Mouse (Mus musculus): ENCODE measurements around the gene Rabep2.
"Not testable (repeated sequence)": the region's sequence is repeated elsewhere in the genome, so short reads cannot be mapped to it uniquely, and the experiment has no call there.

Gene Rabep2

DNA sequence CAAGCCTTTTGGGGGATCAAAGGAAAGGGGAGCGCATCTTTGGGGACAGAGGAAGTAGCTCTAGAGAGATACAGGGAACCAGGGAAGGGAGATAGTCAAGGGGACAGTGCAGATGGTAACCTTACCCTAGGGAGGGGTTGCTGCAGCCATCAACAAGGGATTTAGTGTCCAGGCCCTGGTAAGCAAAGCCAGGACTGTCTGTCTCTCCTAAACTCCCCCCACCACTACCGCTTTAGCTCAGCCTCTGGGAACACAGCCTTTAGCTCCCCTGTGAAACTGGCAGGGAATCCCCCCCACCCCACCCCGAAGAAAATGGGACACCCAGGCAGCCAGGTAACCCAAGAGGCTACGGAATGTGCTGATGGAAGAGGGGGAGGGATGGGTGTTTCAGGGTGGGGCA lies 35.0 kb downstream of the Rabep2 start:
- no peak for DNase-seq (ENCODE audit: inconsistent age in 2 of 2, low spot score in 1 of 2)

DNA sequence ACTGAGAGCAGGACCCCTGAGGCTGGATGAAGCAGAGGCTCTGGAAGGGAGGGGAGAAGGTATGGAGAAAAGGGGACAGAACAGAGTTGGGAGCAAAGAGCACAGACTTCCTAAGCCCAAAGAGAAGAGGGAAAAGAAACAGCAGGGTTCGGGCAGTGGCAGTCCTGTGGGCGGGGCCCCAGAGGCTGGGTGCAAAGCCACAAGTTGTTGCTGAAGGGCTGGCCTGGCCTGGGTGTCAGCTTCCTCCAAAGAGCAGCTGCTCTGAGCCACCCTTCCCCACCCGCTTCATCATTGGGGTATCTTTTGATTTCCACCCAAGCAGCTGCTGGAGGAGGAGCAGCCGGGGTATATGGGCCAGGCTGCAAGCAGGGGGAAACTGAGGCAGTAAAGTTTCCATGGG lies 35.6 kb downstream of the Rabep2 start:
- DNase-seq (ENCODE audit: inconsistent age in 2 of 2, low spot score in 1 of 2): no peak

DNA sequence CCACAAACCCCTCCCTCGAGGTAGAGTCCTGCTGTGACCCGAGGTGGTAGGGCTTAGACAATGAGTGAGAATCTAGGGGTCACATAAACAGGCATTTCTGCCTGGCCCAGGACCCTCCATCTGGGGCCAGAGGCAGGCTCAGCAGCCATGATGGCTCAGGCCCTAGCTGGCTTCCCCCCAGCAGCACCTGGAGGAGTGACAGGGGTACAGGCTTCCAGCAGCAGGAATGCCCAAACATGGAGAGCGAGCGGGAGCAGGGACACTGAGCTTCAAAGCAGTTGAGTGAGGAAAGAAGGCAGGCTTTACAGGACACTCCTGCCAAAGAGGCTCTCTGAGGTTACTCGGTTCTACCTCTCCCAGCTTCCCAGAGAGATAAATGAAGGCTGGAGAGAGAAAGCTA lies 36.3 kb downstream of the Rabep2 start:
- no peak for DNase-seq (ENCODE audit: inconsistent age in 2 of 2, low spot score in 1 of 2)

DNA sequence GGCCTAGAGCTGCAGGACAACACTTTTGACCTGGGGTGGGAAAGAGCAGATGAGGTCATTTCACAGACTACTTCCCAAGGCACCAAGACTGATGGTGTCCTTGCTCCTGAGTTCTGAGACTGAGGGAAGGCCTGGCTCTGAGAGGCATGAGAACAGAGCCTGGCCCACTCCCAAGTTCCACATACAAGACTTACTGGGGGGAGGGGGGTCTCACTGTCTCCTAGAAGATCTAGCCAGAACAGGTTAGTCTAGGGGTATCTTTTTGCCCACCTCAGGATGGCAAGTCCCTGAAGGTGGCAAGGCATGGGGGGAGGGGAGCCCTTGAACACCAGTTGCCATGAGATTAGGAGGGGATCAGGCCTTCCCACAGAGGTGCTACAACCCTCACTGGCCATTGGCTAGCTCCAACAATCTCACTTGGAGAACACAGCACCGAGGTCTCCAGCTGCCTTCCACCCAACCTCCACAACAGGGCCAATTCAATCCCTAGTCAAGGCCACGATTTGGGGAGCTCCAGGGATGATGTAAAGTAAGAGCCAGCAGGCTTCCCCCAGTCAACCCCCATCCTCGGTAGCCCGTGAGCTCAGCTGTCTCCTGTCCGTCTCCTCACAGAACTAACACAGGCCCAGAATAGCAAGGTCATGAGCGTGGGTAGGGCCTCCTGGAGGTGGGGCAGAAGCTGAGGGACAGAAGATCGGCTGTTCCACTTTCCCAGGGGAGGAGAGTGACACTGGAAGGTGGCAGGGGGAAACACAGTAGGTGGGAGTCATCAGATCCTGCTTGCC lies 36.9 kb downstream of the Rabep2 start:
- peak; percentile 73 to 84 for DNase-seq (ENCODE audit: inconsistent age in 2 of 2, low spot score in 1 of 2)

DNA sequence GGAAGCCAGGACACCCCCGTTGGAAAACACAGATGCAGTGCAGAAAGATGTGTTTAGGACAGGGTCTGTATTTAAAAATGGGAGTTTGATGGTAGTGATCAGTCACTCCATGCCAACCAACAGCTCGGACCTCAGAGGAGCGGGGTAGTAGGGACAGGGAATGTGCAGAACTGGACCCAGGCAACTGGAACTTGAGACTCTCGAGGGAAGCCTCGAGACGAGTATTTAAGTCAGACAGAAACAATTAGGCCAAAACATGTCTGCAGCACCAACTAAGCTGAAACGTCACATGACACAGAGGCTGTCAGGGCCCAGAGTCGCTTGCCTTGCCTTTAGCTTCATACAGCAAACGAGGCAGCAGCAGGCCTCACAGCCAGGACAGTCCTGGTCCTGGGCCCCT lies 37.6 kb downstream of the Rabep2 start:
- peak in 1 of 2 experiments; percentile 51 for DNase-seq (ENCODE audit: inconsistent age in 2 of 2, low spot score in 1 of 2)

DNA sequence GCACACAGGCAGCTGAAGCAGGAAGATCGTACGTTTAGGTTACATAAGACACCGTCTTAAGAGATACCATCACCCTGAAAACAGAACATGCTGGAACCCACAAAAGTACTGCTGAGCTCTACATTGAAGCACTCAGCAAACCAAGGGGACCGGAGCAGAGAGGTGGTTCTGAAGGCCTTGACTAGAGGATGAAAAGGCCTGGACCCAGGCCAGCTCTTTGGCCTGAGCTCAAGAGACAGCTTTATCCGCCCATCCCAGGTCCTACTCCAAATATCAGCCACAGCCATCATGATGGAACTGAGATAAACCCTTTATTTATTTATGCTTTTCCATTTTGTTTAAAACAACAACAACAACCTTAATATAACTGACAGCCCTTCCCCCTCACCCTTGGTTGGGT lies 38.1 kb downstream of the Rabep2 start:
- DNase-seq (ENCODE audit: inconsistent age in 2 of 2, low spot score in 1 of 2): peak; percentile 60 to 72

DNA sequence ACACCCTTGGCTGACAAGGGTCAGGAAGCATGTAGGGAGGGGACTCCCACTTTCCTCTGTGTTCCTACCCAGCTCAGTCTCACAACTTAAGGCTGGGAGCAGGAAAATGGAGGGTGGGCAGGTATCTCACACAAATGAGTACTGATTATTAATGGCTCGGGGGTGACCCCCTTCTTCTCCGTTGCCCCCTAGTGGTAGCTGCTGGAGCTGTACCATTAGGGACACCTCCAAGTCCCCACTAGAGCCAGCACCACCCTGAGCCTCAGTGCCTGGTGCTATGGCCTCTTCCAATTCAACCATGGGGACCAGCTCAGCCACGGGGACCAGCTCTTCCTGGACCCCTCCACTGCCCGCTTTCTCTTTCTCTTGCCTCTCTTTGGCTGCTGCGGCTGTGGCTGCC lies 38.7 kb downstream of the Rabep2 start:
- DNase-seq (ENCODE audit: inconsistent age in 2 of 2, low spot score in 1 of 2): peak; percentile 57 to 82

DNA sequence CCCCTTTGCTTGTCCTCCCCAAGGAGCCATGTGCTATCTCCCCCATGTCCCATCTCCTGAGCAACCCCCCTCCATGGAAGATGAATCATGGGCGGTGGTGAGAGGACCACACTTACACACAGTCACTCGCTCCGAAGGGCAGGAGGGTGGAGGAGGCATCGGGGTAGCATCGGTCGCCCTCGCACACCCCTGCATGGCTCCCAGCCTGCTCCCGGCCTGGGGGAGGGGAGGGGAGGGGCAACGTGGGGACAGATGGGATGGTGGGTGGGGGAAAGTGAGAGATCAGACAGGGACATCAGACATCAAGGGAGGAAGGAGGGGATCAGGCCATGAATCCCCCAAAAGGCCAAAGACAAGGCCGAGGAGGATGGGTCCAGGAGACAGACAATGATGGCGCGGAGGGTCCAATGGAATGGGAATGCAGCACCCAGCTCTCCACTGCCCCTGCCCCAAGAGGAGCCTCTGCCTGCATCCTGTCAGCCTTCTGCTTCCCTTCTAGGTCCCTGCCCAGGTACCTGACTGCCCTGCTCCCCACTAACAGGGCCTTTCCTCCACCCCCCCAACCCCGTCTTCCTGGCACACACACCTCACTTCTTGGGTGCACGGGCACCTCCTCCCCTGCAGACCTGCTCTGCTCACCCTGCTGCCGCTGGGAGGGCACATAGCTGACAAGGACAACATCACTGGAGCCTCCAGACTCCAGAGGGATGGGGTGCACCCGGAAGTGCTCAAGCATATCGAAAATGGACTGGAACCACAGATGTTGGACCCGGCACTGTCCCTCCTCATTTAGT lies 39.5 kb downstream of the Rabep2 start:
- DNase-seq (ENCODE audit: inconsistent age in 2 of 2, low spot score in 1 of 2): no peak

DNA sequence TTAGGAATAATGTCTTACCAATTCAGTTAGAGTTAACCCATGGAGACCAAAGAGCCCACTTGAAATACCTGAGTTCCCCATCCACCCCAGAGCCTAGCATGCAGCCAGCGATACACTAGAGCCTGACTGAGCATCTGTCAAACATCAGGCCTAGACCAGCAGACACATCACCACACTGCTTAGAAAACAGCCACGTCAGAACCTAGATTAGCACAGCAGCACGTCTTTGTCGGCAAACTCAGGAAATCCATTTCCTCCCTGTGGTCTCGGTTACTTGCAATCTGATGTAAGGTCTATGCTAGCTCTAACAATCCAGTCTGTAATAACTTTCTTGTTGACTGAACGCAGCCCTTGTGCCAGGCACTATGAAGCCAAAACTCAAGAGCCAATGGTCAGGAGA lies 41.5 kb downstream of the Rabep2 start:
- no peak for DNase-seq (ENCODE audit: inconsistent age in 2 of 2, low spot score in 1 of 2)

DNA sequence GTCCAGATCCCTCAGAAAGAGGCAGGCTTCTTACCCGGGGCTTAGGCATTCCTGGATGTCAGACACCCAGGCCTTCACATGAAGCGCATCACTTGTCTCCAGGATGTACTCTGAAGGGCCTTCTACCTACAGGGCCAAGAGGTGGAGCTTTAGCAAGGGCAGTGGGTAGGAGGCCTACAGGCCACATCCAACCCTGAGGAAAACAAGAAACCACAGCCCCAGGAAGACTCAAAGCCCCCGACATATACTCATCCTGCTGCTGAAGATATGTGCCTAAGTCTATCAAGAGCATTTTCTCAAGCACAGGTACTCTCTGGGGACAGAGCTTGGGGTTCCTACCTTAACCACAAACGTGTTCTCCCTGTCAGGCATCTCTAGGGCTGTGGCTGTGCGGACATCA lies 42.8 kb downstream of the Rabep2 start:
- DNase-seq (ENCODE audit: inconsistent age in 2 of 2, low spot score in 1 of 2): no peak

DNA sequence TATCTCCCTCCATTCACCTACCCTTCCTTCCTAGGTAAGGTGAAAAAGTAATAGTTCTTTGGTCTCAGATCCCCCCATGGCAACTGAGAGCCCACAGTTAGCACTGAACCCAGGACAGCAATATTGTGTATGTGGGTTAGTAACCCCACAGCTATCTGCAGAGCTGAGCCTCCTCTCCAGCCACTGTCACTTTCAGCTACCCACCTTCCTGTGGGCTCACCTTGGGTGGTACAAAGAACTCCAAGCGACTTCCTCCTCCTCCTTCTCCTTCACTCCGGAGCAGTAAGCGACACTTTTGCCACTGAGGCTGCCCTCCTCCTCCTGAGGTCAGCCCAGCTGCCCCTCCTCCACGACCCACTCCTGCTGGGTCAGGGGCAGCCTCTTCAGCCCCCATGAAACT lies 43.3 kb downstream of the Rabep2 start:
- DNase-seq (ENCODE audit: inconsistent age in 2 of 2, low spot score in 1 of 2): no peak

DNA sequence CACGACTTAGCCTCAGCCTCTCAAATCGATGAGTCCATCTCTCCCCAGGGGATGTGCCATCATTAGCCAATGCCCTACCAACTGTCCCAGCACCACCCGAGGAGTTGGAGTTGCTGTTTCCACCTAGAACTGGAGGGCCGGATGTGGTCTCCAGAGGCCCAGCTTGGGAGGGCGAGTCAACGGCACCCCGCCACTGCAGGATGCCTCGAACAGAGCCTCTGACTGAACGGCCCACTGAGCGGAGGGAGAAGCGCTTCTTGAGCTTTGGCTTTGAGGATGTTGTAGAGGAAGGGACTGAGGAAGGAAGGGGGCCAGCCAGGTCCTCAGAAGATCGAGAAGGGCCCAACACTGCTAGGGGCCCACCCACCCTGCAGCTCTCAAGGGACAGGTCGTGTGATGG lies 43.7 kb downstream of the Rabep2 start:
- no peak for DNase-seq (ENCODE audit: inconsistent age in 2 of 2, low spot score in 1 of 2)

DNA sequence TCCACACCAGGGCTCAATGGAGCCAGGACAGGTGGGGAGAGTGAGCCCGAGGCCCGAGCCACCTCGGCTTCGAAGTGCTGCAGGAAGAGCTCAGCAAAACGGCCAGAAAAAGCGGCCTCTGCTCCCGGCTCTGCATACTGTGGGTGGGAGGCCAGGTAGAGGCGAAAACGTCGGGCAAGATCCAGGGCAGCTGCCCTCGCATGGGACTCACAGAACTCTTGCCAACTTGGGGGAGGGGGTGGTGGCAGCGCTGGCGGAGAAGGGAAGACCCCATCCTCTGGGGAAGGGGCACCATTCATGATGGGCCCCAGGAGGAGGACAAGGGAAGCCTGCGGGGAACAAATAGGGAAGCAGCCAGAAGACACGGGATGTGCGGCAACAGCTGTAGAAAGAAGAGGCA lies 44.2 kb downstream of the Rabep2 start:
- no peak for DNase-seq (ENCODE audit: inconsistent age in 2 of 2, low spot score in 1 of 2)

DNA sequence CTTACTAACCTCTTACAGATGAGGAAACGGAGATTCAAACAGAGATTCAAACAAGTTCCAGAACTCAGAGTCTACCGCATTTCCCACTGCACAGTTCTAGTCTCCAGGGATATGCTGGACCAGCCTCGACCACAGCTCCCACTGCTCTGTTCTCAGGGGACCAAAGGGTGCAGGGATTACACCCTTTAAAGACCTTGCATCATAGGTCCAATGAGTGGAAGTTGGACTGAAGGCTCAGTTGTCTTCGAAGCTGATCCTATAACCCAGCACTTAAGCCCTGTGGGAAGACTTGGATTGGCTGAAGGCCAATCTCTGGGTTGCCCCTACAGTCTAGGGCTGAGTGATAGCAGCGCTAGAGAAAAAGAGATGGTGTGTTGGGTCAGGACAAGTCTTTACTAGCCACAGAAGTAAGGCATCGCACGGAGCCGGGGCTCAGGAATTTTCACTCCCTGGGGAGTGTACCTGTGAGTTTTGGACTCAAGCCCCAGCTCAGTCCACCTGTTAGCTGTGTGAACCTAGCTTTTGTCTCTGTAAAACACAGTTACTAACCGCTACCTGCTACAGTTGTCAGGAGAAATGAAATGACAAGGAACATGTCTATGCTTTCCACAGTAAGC lies 45.0 kb downstream of the Rabep2 start:
- no peak for DNase-seq (ENCODE audit: inconsistent age in 2 of 2, low spot score in 1 of 2)

DNA sequence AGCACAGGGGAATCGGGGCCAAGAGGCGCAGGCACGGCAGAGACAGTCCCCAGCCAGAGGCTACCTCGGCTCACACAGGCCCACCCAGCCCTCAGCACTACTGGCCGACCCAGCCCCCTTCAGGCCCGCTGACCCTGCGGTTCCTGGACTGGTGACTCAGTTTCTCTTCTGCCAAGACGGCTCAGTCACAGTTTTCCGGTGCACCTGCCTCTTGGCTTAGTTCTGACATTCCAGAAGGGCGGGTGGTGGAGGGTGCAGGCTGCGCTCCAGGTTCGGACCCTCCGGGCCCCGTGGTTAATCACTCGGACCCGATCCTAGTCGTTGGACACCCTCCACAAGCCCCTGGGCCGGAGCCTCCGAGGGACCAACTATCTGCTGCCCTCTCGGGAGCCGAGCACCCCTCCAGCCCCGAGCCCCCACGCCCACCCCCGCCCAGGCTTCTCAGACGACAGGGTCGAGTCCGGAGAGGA lies 46.0 kb downstream of the Rabep2 start:
- DNase-seq (ENCODE audit: inconsistent age in 2 of 2, low spot score in 1 of 2): peak; percentile 62 to 80

DNA sequence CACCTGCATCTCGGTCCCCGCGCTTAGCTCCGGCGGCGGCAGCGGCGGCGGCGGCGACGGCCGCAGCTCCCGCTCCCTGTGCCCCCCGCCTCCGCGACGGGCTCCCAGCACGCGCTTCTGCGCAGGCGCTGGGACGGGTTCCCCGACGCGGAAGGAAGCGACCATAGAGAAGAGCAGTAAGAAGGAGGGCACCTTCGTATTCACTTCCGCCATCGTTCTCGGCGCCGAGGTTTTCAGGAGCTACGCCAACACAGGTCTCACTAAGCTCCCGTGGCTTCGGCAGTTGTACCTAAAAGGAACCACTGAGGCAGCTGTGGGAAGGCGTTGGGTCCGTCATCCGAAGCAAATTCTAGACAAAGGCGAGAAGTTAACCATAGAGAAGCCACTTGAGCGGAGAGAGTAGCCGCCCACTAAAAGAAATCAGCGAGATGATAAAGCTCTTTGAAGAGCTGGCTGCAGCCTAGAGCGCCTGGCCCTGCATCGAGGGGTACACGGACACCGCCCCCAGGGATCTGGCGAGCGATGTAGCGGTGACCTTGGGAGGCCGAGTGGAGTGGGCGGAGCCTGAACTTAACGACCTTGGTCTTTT lies 46.5 kb downstream of the Rabep2 start, which contains the start of gene Sh2b1:
Gene Sh2b1 (minus strand): TSS at position 432 of the 589 bp plus-strand sequence.
- DNase-seq (ENCODE audit: inconsistent age in 2 of 2, low spot score in 1 of 2): peak; percentile 93 to 97

DNA sequence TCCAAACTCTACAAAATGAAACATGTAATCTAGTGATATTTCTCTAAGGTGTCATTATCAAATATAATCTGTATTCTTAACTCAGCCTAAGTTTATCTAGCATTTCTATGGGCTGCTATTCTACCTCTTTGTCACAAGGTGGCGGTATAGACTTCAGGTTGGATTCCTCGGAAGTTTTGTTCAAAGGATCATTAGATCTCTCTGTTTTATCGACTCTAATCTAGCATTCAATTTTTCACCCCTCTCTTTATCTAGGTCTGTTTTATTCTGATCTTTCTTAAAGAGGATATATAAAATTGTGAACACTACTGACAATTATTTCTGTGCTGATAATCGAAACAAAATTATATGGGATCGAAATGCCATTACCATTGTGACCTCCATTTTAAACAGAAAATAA lies 53.1 kb downstream of the Rabep2 start:
- no peak for DNase-seq (ENCODE audit: inconsistent age in 2 of 2, low spot score in 1 of 2)

DNA sequence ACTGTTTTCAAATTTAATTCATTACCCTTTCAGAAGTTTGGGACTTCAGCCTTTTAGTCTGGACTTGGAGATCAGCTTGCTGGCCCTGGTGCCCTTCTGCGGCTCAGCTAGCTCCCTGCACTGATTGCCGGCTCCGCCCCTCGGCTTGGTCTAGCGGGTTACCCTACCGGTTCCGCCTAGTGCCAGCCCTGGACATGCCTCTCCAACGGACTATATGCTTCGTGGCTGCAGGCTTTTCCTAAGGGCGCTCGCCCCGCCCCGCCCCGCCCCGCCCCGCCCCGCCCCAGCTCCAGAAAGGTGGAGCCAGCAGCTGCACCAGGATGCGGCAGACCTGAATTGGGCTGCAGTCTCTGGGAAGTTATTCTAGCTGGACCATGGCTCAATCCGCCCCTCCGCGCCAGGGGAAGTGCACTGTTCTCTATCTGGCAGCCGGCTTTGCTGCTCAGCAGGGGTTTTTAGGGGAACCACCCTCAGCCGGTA lies 53.9 kb downstream of the Rabep2 start:
- peak; percentile 95 to 96 for DNase-seq (ENCODE audit: inconsistent age in 2 of 2, low spot score in 1 of 2)

DNA sequence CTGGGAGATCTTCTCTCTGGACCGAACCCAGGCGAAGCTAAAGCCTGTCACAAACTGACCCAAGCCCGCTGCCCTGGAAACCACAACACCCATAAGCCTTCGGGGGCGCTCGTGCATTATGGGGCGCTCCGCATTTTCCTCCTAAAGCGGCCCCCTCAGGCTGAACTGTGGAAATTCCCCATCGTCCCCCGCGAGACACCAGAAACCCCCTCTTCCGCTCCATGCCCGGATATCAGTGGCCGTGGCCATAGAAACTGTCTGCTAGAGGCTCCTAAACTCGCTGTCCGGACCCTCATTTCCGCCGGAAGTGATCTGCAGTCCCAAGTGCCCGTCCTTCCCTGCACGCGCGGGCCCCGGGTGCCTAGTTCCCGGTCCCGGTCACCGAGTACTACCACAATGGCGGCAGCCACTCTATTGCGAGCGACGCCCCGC lies 58.5 kb downstream of the Rabep2 start, which contains the start of gene Tufm:
Gene Tufm (plus strand): TSS at position 310 of the 432 bp plus-strand sequence.
- DNase-seq (ENCODE audit: inconsistent age in 2 of 2, low spot score in 1 of 2): peak; percentile 97 to 98

DNA sequence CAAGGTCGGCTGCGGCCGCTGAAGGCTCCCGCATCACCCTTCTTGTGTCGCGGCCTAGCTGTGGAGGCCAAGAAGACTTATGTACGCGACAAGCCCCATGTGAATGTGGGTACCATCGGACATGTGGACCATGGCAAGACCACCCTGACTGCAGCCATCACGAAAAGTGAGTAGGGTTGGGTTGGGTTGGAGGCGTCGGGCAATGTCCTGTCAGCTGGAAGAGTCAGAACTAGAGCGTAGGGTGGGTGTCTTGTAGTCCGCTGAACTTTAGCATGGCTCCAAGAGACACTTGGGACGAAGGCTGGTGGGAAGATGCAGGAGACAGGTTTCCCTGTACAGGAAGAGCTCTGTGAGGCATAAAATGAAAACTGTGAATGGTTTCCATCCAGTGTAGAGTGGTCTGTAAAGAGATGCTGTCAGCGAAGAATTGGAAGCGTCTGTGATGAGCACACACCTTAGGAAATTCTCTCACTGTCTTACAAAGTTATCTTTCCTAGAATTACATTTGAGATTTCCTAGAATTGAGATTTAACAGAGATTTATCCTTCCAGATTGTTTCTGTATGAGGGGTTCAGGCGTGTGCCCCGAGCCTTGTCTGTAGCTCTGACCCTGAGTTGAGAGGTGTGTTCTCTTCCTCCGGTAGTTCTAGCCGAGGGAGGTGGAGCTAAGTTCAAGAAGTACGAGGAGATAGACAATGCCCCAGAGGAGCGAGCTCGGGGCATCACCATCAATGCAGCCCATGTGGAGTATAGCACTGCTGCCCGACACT lies 59.2 kb downstream of the Rabep2 start:
- not testable (repeated sequence) for DNase-seq (ENCODE audit: inconsistent age in 2 of 2, low spot score in 1 of 2)
